19 mouse cellular contexts compared by ENCODE assay signal in the genomic region with DNA sequence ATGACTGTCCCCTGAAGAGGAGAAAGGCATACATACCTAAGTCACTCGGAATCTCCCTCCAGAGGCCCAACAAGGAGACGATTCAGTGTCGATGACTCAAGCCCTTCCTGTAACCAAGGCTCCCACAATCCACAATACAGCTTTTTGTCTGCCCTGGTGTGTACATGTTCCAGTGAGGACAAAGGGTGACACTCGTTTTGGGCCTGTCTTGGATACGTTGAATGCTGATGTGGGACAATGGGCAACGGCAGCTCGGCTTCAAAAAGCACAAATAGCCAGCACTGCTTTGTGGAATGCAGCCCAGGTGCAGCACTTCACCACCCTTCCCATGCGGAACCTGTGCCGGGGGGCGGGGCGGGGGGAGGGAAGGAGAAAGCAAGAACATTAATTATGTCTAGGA. TPM values are rescaled to one million over a fixed set of nuclear protein-coding genes. Genes with fewer than 3 reads are reported as not detected.
DNase-seq lines count a peak whose midpoint lies in the region; ATAC-seq and TF ChIP-seq lines count a peak whose summit lies in the region.
"Had no signal": no experiment of that assay in that cellular context is flagged by ENCODE, and none has a peak within 500 bp of the region (broad histone marks: within the 10 kb centered on the region; RNA-seq: fewer than 3 reads in every experiment).

No protein-coding gene starts in this region.

- CTCF ChIA-PET in Patski (lab: Charles Lee) = interaction anchor here (1.3 kb wide), 1 partner anchor 26 kb away, joined by 3 read pairs; no protein-coding TSS in a partner anchor

- peaks cover 13% of the 10 kb centered on the region; the same call in 1 of the 2 replicates for H3K36me3 ChIP-seq in lung, embryonic 14.5 days (ENCODE audit: insufficient read depth)
- peaks cover 12% of the 10 kb centered on the region for H3K36me3 ChIP-seq in myocyte (ENCODE audit: control insufficient read depth, insufficient read depth)
- H3K36me3 ChIP-seq in neural tube, embryonic 15.5 days = peaks cover 10% of the 10 kb centered on the region; the same call in 1 of the 2 replicates
- H3K36me3 ChIP-seq: G1E had no signal

- in situ Hi-C loops in Patski (cut with MboI; ENCODE audit: low pct_unique_long_range_greater_than_20kb) = no loop called here

- no peak overlapping the region for H3K9ac ChIP-seq in lung, embryonic 14.5 days
- no peak overlapping the region for H3K9ac ChIP-seq in neural tube, embryonic 15.5 days (replicated peaks)
- H3K9ac ChIP-seq: embryonic facial prominence, embryonic 13.5 days; forebrain, embryonic 13.5 days; kidney, embryonic 15.5 days had no signal

- POLR2A ChIA-PET in Patski (lab: Charles Lee) = interaction anchor here (1.0 kb wide), 1 partner anchor 13 kb away, joined by 4 read pairs; no protein-coding TSS in a partner anchor

- peak overlapping the region; percentile 74; the same call in 1 of the 2 replicates for H3K27ac ChIP-seq in lung, embryonic 14.5 days (ENCODE audit: low read depth)
- H3K27ac ChIP-seq in neural tube, embryonic 15.5 days (replicated peaks) = no peak overlapping the region
- H3K27ac ChIP-seq: embryonic facial prominence, embryonic 13.5 days; forebrain, embryonic 13.5 days; gastrocnemius, adult 2 months; kidney, embryonic 15.5 days had no signal

- H3K4me2 ChIP-seq in lung, embryonic 14.5 days = no peak overlapping the region
- H3K4me2 ChIP-seq in myocyte (ENCODE audit: low read depth) = no peak overlapping the region
- H3K4me2 ChIP-seq in neural tube, embryonic 15.5 days = no peak overlapping the region
- H3K4me2 ChIP-seq: embryonic facial prominence, embryonic 13.5 days; forebrain, embryonic 13.5 days; kidney, embryonic 15.5 days; midbrain, embryonic 11.5 days had no signal

- 62% methylated on average over 11 of the region's 11 CpGs for WGBS in lung, embryonic 14.5 days
- WGBS in neural tube, embryonic 15.5 days = 50% methylated on average over 11 of the region's 11 CpGs

- no peak overlapping the region for H3ac ChIP-seq in myocyte (ENCODE audit: control insufficient read depth, insufficient read length)

- no peak for DNase-seq in frontal cortex, adult 2 months (ENCODE audit: extremely low spot score in 1 of 2, low spot score in 1 of 2)
- DNase-seq in lung, embryonic 14.5 days = peak; percentile 34
- no peak for DNase-seq in lung, postnatal 25 days (ENCODE audit: low spot score)
- DNase-seq in Patski (ENCODE audit: low read depth, low spot score) = no peak
- DNase-seq: cerebellum, adult 8-10 months; gastrocnemius, adult 2 months; heart, postnatal 36 days; lung, adult 2 months; thymus, adult 18-20 months had no signal

- TF ChIP-seq POLR2A in myocyte (IDR thresholded peaks at IDR 0.05; ENCODE audit: insufficient read length, low read depth) = no peak

- no peak overlapping the region for H3K4me3 ChIP-seq in lung, embryonic 14.5 days (ENCODE audit: low read depth, low read length)
- H3K4me3 ChIP-seq in myocyte = no peak overlapping the region
- H3K4me3 ChIP-seq in neural tube, embryonic 15.5 days (replicated peaks) = no peak overlapping the region
- H3K4me3 ChIP-seq: embryonic facial prominence, embryonic 13.5 days; forebrain, embryonic 13.5 days; gastrocnemius, adult 2 months; kidney, embryonic 15.5 days had no signal

- no peaks in the 10 kb centered on the region for H3K9me3 ChIP-seq in lung, embryonic 14.5 days (ENCODE audit: low read depth, low read length)
- peaks cover 2% of the 10 kb centered on the region; the same call in 1 of the 2 replicates for H3K9me3 ChIP-seq in neural tube, embryonic 15.5 days (replicated peaks)
- H3K9me3 ChIP-seq: G1E had no signal

- no peak for TF ChIP-seq CTCF in lung, embryonic 14.5 days (IDR thresholded peaks at IDR 0.05; ENCODE audit: low read depth)
- no peak for TF ChIP-seq CTCF in Patski (IDR thresholded peaks at IDR 0.05)

- peaks cover 4% of the 10 kb centered on the region for H3K4me1 ChIP-seq in lung, embryonic 14.5 days (ENCODE audit: insufficient read depth)
- no peaks in the 10 kb centered on the region for H3K4me1 ChIP-seq in neural tube, embryonic 15.5 days
- H3K4me1 ChIP-seq: embryonic facial prominence, embryonic 13.5 days; forebrain, embryonic 13.5 days; kidney, embryonic 15.5 days had no signal

- ATAC-seq in frontal cortex, adult (ENCODE audit: low TSS enrichment) = peak; percentile 51
- ATAC-seq in lung, embryonic 14.5 days (ENCODE audit: insufficient read depth) = peak; percentile 62
- peak; percentile 39 for ATAC-seq in Patski
- ATAC-seq in granulocyte monocyte progenitor cell, adult 5-6 weeks (replicated peaks; ENCODE audit: poor library complexity, severe bottlenecking) = no peak
- no peak for ATAC-seq in neural tube, embryonic 15.5 days (ENCODE audit: low FRiP score)
- ATAC-seq: activated CD4-positive, CD25-positive, alpha-beta regulatory T cell, adult 4 months; forebrain, embryonic 13.5 days had no signal

- no peaks in the 10 kb centered on the region for H3K79me2 ChIP-seq in myocyte (ENCODE audit: control insufficient read depth, insufficient read depth)

- H3K27me3 ChIP-seq in lung, embryonic 14.5 days (ENCODE audit: insufficient read depth, low read length) = no peaks in the 10 kb centered on the region
- H3K27me3 ChIP-seq in Patski = no peaks in the 10 kb centered on the region
- H3K27me3 ChIP-seq in myocyte (ENCODE audit: control insufficient read depth, insufficient read depth, insufficient read length) = no peaks in the 10 kb centered on the region
- no peaks in the 10 kb centered on the region for H3K27me3 ChIP-seq in neural tube, embryonic 15.5 days (replicated peaks)
- H3K27me3 ChIP-seq: embryonic facial prominence, embryonic 13.5 days; forebrain, embryonic 13.5 days; kidney, embryonic 15.5 days had no signal

TF ChIP-seq in myocyte, 11 proteins besides CTCF, POLR2A, EP300 and RAD21:
- TF ChIP-seq MYOD1 (IDR thresholded peaks at IDR 0.05; ENCODE audit: control insufficient read depth in 1 of 3, insufficient read length in 2 of 3, low read depth in 2 of 3) = no peak
- TF ChIP-seq MAX (IDR thresholded peaks at IDR 0.05; ENCODE audit: low read depth) = no peak
- TF ChIP-seq SRF (IDR thresholded peaks at IDR 0.05; ENCODE audit: control insufficient read depth, insufficient read length, low read depth) = no peak
- no peak for TF ChIP-seq TCF3 (IDR thresholded peaks at IDR 0.05; ENCODE audit: insufficient read length, low read depth)
- no peak for TF ChIP-seq USF1 (IDR thresholded peaks at IDR 0.05; ENCODE audit: low read depth)
- TF ChIP-seq POLR2AphosphoS2 (IDR thresholded peaks at IDR 0.05; ENCODE audit: insufficient read length, low read depth) = peak; percentile 30

RNA-seq across cellular contexts. Expression of a gene that starts 36.1 kb away (rescaled TPM):
- polyA plus RNA-seq in frontal cortex, adult 2 months (2012; rRNA removed) = 0.63 and 0.88 TPM in 2 replicates
- polyA plus RNA-seq in lung, embryonic 14.5 days (2014; fragmentation: Nextera tagmentation; extraction: Ambion mirVana) = 43.7 and 46.8 TPM in 2 replicates
- polyA plus RNA-seq in Patski (2021) = 34.7 TPM
- 21.2 TPM for polyA plus RNA-seq in myocyte (2012; fragmentation: generic; extraction: Trizol)
- 6.3 and 7.1 TPM in 2 replicates for total RNA-seq in granulocyte monocyte progenitor cell, adult 5-6 weeks (2014; fragmentation: Nextera tagmentation)
- total RNA-seq in granulocyte monocyte progenitor cell, adult 5-6 weeks (2017) = 28.8 and 42.1 TPM in 2 replicates
- 3.6 and 11.2 TPM in 2 replicates for polyA plus RNA-seq in neural tube, embryonic 15.5 days (2015; fragmentation: Nextera tagmentation; extraction: Ambion mirVana)

Comparison
In these comparisons a context has a peak if more than half of its experiments do, and no peak if none do; other contexts are left out.
1. ATAC-seq: peak in frontal cortex, adult (single experiment), lung, embryonic 14.5 days (single experiment) and Patski (single experiment); none in granulocyte monocyte progenitor cell, adult 5-6 weeks (single experiment) and neural tube, embryonic 15.5 days (single experiment).